ENCODE assay signal across 12 mouse cellular contexts in genomic region chr13:10244243-10244998, GRCm38 (mm10).
DNase-seq lines count a peak whose midpoint lies in the region; ATAC-seq and TF ChIP-seq lines count a peak whose summit lies in the region.
"Had no signal": no experiment of that assay in that cellular context is flagged by ENCODE, and none has a peak within 500 bp of the region (broad histone marks: within the 10 kb centered on the region; RNA-seq: fewer than 3 reads in every experiment).

No protein-coding gene starts in this region.

- H3K4me2 ChIP-seq in intestine, embryonic 16.5 days (ENCODE audit: low read depth, low read length), result no peak overlapping the region
- H3K4me2 ChIP-seq: liver, embryonic 15.5 days had no signal

- H3K9me3 ChIP-seq in intestine, embryonic 16.5 days (ENCODE audit: control insufficient read depth, low read length), result no peaks in the 10 kb centered on the region
- H3K9me3 ChIP-seq: hindbrain, embryonic 10.5 days; liver, embryonic 15.5 days had no signal

- H3K27me3 ChIP-seq in intestine, embryonic 16.5 days (replicated peaks; ENCODE audit: control insufficient read depth, insufficient read depth, low read length), result no peaks in the 10 kb centered on the region
- no peaks in the 10 kb centered on the region for H3K27me3 ChIP-seq in thymus, adult 2 months (ENCODE audit: control insufficient read depth, insufficient read depth, low read length)
- H3K27me3 ChIP-seq: liver, embryonic 15.5 days had no signal

- TF ChIP-seq CTCF in thymus, adult 2 months (IDR thresholded peaks at IDR 0.05; ENCODE audit: borderline replicate concordance, control insufficient read depth, extremely low read depth, insufficient read depth, low read length, poor library complexity), result no peak

- peak; percentile 11 for DNase-seq in kidney, adult 11 months
- DNase-seq in kidney, adult 18-20 months, result no peak
- DNase-seq in thymus, adult 2 months, result no peak
- no peak for DNase-seq in cerebellum, adult 11 months
- no peak for DNase-seq in liver
- DNase-seq: cerebellum, adult 9-10 months; thymus, adult 18-20 months had no signal

- 0 out of 2 replicates have a peak, but pooled peaks cover 3% of the 10 kb centered on the region for H3K4me1 ChIP-seq in intestine, embryonic 16.5 days (ENCODE audit: control insufficient read depth, insufficient read depth, low read length)
- H3K4me1 ChIP-seq in thymus, adult 2 months (replicated peaks; ENCODE audit: control insufficient read depth, insufficient read depth, low read length), result no peaks in the 10 kb centered on the region
- H3K4me1 ChIP-seq: hindbrain, embryonic 10.5 days; liver, embryonic 15.5 days had no signal

- no peaks in the 10 kb centered on the region for H3K36me3 ChIP-seq in intestine, embryonic 16.5 days (ENCODE audit: control insufficient read depth, insufficient read depth, low read length)
- H3K36me3 ChIP-seq in thymus, adult 2 months (ENCODE audit: control insufficient read depth, insufficient read depth, low read length), result no peaks in the 10 kb centered on the region
- H3K36me3 ChIP-seq: hindbrain, embryonic 10.5 days; liver, embryonic 15.5 days had no signal

- no peak overlapping the region for H3K27ac ChIP-seq in intestine, embryonic 16.5 days (ENCODE audit: low read length)
- no peak overlapping the region for H3K27ac ChIP-seq in thymus, adult 2 months (ENCODE audit: control insufficient read depth, insufficient read depth, low read length)
- H3K27ac ChIP-seq: hindbrain, embryonic 10.5 days; liver, embryonic 15.5 days had no signal

- TF ChIP-seq POLR2A in thymus, adult 2 months (IDR thresholded peaks at IDR 0.05; ENCODE audit: control insufficient read depth, extremely low read depth, insufficient read depth, low read length, poor library complexity), result no peak

- ATAC-seq in granulocyte monocyte progenitor cell, adult 5-6 weeks (replicated peaks; ENCODE audit: poor library complexity, severe bottlenecking), result peak; percentile 56
- peak; percentile 26; the same call in 1 of the 2 replicates for ATAC-seq in intestine, embryonic 16.5 days
- ATAC-seq in megakaryocyte progenitor cell, adult 5-6 weeks (replicated peaks; ENCODE audit: poor library complexity), result peak; percentile 63

- 65% methylated on average over 1 of the region's 1 CpGs for WGBS in intestine, embryonic 16.5 days
- 32% methylated on average over 1 of the region's 1 CpGs for WGBS in thymus, adult 2 months

- H3K4me3 ChIP-seq in intestine, embryonic 16.5 days (ENCODE audit: low read length), result no peak overlapping the region
- no peak overlapping the region for H3K4me3 ChIP-seq in thymus, adult 2 months (ENCODE audit: control insufficient read depth, insufficient read depth, low read length)
- H3K4me3 ChIP-seq: hindbrain, embryonic 10.5 days; liver, embryonic 15.5 days had no signal

- H3K9ac ChIP-seq in intestine, embryonic 16.5 days (ENCODE audit: low read depth, low read length), result no peak overlapping the region
- H3K9ac ChIP-seq: liver, embryonic 15.5 days had no signal
